Mouse (Mus musculus) heart, postnatal 4 days (tissue): ENCODE data around the gene Grsf1. TPM values are rescaled to one million over a fixed set of nuclear protein-coding genes. Genes with fewer than 3 reads are reported as not detected.
A peak's percentile ranks its signal among the peaks of the same experiment; 100 is the strongest.

ENCODE experiments used
- DNase-seq: peaks from one replicate; pipeline ENCODE4 v3.0.0; 2021
- total RNA-seq, 2 experiments: library from RNA; stranded (reverse); gene quantifications; 2 replicates each; pipeline ENCODE4 v1.2.3; 2021

The Grsf1 gene
- total RNA-seq: 100 to 1,000 TPM; 180 to 186 TPM

DNA sequence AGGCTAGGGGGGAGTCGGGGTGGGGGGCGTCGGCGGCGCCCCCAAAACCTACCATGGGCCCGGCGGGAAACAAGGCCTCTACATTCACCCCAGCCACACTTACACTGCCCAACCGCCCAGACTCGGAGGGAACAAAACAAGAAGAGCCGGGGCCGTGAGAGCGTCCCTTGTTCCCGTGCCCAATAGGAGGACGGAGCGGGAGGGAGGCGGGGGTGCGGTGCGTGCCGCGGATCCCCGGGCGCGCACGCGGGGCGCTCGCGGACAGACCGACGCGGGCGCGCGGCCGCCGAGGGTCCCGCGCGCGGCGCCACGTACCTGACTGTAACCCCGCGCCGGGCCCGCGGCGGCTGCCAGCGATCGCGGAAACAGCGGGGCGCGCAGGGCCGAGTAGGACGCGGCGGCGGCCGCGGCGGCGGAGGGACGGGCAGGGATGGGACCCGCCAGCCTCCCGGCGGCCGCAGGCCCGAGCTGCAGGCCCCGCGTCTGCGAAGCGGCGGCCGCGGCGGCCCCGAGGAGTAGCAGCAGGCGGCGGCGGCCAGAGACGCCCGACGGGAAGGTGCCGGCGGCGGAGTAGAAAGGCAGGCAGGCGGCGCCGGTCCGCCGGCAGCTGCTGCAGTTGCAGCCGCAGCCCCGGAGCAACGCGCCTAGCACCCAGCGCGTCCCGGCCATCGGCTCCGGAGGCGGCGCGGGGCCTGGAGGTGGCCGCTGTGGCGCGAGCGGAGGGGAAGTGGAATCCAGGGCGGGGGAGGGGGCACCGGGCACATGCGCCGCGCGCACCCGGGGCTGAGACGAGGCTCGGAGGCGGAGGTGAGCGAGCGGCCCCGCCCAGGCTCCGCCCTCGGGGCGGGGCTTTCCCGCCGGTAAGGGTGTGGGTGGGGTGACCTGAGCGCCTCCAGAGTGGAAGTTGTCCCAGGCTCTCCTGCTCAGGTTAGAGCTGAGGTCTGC, at the start of gene Grsf1:
Grsf1 (minus strand) TSS at position 729 of the 945 bp plus-strand sequence.
- peak; percentile 93 for DNase-seq

DNA sequence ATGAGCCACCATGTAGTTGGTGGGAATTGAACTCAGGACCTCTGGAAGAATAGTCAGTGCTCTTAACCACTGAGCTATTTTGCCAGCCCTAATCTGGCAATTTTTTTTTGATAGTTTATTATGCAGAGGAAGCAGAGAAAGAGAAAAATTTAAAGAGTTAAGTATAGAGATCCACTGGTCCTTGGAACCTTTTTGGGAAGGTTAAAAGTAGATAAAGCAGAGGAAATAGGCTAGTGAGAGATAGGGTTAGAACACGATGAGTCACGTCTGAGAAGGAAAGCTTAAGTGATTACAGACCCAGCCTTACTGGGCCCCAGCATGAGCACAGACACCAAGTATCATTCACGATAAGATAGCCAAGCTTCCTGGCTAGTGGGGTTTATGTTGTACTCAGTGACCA, 48.1 kb upstream of the Grsf1 start:
- no peak for DNase-seq

DNA sequence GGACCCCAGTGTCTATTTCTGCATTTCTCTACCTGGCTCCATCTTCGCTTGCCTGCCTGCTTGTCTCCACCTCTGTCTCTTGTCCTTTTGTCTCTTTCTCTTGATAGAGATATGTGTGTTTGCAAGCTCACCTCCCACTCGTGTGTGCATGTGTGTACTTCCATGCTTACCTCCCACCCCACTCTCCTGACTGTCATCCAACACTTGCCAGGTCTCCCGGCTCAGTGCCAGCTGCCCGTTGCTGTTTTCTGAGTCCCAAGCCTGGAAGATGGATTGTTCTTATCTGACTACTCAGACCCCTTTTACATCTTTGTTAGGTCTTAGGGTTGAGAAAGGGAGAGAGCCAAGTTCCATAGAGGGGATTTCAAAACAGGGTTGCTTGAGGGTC, 46.2 kb upstream of the Grsf1 start:
- peak; percentile 60 for DNase-seq

DNA sequence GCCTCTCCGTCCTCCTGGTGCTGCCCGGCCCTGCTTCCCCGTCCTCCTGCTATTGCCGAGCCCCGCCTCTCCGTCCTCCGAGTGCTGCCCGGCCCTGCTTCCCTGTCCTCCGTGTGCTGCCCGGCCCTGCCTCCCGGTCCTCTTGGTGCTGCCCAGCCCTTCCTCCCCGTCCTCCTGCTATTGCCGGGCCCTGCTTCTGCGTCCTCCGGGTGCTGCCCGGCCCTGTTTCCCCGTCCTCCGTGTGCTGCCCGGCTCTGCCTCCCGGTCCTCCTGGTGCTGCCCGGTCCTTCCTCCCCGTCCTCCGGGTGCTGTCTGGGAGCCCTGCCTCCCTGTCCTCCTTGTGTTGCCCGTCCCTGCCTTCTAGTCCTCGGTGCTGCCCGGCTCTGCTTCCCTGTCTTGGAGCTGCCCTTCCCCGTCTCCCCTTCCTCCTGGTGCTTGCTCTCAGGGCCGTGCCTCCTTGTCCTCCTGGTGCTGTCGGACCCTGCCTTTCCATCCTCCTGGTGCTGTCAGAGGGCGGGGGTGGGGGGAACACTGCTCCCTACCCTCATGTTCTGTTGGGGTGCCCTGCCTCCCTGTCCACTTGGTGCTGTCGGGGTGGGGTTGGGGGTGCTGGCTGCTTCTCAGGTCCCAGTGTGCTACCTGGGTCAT, 45.7 kb upstream of the Grsf1 start:
- peak; percentile 36 for DNase-seq

DNA sequence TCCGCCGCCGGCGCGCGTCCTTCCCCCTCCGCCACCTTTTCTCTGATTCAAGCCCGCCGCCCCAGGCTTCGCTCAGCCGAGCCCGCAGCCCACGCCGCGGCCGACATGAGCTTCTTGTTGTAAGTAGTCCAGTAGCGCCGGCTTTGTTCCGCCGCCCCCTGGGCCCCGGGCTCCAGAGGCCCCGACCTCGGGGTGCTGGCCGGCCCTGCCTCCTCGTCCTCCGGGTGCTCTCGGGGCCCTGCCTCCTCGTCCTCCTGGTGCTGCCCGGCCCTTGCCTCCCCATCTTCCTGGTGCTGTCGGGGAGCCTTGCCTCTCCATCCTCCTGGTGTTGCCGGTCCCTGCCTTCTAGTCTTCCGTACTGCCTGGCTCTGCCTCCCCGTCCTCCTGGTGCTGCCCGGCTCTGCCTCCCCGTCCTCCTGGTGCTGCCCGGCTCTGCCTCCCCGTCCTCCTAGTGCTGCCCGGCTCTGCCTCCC, 45.1 kb upstream of the Grsf1 start:
- no peak for DNase-seq

DNA sequence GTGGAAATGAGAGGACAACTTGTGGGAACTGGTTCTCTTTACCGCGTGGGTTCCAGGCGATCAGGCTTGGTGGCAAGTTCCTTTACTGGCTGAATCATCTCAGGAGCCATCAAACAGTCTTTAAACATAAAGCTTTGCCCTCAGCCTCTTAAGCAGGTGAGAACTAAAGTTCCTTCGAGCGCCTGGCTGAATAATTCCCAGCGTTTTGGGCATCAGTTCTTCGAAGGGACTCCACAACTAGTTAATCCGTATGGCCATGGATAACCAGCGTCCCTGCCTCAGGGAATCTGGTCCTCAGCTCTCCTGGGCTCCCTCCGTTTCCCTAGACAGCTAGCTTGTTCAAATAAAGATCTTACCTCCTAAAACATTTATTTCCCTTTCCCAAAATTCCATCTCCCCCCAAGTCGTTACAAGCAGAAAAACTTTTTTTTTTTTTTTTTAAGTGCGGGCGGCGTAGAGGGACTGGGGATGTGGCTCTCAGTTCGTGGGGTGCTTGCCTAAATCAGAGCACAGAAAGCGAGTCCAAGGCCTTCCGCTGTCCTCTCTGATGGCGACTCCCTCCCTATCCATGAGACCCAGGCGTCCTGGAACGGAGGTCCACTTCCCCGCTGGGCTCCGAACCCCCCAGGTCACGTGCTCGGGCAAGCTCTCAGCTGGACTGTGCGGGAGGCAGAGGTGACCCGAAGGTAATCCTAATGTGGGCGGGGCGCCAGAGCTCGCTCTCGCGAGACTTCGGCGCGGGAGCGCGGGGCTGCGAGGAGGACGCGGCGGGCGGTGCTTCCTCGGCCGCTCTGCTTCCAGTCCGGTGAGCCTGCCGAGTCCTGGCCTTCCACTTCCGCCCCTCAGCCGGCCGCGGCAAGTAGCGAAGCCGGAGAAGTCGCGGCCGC, 44.4 kb upstream of the Grsf1 start, which contains the start of gene Mob1b:
Mob1b (plus strand) TSS at position 740 of the 887 bp plus-strand sequence.
- DNase-seq: peak; percentile 99

DNA sequence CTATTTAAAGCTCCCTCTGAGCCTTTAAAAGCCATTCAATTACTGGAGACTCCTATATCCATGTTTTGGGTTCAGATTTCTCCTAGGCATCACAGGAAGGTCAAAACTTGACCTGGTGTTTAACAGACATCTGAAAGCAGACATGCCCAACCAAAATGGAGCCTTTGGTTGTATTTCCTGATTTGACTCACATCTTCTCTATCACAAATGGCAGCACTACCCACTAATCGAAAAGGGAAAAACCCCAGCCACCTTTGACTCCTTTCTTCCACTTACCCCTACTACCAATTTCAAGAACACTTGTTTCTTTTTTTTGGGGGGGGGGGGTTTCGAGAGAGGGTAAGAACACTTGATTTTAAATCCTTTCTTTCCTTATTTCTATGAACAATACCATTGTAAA, 41.0 kb upstream of the Grsf1 start:
- no peak for DNase-seq

DNA sequence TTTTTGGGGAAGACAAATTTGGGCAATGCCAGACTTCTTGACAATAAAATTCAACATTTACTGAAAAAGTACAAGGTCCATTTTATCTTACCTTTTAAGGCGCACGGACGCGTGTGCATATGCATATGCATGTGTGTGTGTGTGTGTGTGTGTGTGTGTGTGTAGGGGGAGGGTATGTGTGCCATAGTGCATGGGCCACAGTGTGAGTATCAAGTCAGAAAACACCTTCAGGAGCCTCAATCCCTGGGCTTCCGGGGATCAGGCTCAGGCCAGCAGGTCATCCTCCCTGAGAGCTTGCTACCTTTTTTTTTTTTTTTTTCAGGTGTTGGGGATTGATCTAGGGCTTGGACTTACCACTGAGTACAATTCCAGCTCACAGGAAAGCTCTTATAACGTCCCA, 36.4 kb upstream of the Grsf1 start:
- no peak for DNase-seq

DNA sequence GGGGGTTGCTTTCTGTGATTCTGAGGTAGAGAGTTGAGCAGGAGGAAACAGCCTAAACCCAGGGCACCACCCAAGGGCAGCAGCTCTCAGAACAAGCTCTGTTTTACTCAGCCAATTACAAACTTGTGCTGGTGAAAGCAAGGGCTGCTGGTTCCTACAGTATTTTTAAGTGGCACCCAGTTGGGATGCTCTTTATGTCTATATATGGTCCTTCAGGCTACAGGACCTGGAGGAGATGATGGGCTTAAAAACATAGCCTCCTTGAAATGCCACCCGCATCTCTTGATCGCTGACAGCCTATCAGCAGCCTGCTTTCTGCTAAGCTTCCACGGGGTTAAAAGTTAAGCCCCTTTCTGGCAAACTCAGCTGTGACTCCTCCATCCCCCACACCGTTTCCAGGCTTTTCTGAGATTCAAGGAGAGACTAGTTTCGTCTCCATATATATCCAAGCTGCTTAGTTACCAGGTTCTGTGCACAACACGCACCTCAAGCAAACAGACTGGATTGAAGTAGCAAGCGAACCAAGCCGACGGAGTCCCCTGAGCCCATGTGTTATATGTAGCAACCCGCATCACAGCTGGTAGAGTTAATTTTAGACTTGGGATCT, 35.8 kb upstream of the Grsf1 start:
- DNase-seq: peak; percentile 49

DNA sequence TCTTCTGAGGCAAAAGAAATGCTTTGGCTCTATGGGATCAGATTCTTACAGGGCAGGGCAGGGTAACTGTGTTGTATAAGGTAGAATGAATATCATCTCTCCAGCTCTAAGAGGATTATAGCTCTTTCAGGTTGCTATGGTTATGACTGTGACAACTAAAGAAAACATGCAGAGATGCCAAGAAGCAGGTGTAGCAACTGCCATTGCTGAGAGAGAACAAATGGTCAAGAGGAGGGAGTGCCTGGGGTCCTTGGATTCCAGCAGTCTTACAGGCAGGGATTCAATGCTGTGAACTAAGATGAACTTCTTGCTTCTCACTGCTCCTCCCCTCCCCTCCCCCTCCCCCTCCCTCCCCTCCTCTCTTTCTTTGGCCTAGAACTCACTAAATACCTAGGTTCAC, 35.2 kb upstream of the Grsf1 start:
- no peak for DNase-seq

DNA sequence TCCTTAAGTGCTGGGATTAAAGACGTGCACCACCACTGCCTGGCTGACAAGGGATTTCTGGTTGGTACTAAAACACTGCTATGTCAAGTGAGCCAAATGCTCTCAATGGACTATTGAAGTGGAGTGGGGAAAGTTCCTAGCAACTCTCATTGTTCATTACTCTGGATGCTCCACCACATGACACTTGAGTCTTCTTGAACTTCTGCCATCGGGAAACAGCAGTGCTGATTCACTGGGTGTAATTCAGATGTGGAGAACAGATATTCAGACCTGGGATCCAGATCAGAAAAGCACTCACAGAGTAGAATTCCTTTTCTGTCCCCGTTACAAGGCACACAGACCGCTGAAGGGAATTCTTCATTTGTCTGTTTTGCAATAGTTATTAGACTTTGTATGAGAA, 27.6 kb upstream of the Grsf1 start:
- no peak for DNase-seq

DNA sequence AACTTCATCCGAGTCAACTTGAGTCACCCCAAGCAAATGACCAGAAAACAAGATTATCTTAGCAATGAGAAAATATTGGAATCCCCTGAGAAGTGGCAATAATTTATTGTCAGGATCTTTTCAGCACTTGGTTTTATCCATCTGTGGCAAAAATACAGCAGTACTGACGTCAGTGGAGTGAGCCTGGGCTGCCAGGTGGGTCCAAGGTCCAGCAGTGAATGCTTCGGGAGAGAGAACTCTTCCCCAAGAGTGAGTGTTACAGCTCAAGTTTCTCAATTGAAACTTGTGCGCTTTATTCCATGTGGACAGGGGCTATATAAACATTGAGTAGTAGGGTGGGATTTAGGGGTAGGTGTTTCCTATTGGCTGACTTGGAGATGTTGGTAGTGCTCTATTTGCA, 26.1 kb upstream of the Grsf1 start:
- DNase-seq: no peak

DNA sequence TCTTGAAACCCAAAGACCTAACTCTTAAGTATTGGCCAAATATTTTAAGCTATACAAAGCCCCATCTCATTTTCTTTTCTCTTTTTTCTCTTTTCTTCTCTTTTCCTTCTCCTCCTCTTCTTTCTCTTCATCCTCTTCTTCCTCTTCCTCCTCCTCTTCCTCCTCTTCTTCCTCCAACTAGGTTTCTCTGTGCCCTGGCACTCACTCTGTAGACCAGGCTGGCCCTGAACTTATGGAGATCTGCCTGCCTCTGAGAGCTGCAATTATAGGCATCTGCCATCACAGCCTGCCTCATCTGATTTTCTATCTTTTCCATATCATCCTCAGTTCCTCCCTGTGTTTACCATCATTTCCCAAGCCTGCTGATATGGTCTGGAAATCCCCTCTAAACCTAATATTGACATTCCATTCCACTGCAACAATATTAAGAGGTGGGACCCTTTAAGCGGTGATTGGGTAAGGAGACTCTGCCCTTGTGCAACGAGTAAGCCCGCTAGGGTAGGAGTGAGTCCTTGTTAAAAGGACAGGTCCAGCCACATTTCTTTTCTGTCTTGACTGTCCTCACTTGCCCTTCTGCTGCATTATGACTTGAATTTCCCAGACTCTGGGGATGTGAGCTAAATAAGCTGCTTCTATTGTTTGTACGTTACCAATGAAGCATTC, 23.4 kb upstream of the Grsf1 start:
- no peak for DNase-seq

DNA sequence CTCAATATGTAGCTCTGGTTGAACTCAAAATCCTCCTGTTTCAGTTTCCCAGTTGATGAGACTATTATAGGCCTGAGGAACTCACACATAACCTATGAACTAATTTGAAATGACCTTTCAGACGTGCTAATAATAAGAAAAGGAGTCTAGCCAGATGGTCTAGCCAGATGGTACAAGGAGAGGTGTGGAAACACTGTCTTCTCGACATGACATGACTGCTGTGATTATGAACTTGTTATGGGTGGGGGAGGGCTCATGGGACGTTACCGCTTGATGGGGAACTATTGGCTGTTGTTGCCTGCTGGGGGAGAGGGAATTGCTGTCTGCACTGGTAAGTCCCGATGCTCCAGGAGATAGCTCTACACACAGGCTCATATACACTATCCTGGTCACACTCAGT, 21.3 kb upstream of the Grsf1 start:
- no peak for DNase-seq

DNA sequence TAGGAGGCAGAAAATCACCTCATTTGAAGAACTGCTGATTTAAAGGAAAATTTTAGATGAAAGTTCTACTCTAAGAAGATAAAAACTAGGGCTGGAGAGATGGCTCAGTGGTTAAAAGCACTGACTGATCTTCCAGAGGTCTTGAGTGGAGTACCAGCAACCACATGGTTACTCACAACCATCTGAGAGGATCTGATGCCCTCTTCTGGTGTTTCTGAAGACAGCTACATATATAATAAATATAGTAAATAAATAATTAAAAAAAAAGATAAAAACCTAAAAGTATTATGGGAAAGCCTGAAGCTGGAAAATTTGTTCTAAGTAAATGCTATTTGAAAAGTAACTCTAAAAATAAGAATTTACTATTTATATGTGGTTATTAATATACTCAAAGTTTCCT, 17.1 kb upstream of the Grsf1 start:
- DNase-seq: no peak

DNA sequence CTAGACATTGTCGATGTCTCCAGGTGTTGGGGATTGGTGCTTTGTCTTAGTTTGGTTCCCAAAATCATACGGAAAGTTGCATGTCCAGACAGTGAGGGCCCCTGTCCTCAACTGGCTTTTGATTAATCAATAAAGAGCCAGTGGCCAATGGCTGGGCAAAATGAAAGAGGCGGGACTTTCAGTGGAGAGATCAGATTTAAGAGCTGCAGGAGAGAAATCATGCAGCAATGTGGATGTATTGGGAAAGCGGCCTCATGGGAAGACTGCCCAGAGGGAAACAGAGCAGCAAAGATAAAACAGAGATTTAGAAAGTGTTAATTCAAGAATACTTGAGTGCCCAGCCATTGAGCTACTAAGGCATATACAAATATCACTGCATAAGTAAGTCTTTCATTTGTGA, 16.6 kb upstream of the Grsf1 start:
- no peak for DNase-seq

DNA sequence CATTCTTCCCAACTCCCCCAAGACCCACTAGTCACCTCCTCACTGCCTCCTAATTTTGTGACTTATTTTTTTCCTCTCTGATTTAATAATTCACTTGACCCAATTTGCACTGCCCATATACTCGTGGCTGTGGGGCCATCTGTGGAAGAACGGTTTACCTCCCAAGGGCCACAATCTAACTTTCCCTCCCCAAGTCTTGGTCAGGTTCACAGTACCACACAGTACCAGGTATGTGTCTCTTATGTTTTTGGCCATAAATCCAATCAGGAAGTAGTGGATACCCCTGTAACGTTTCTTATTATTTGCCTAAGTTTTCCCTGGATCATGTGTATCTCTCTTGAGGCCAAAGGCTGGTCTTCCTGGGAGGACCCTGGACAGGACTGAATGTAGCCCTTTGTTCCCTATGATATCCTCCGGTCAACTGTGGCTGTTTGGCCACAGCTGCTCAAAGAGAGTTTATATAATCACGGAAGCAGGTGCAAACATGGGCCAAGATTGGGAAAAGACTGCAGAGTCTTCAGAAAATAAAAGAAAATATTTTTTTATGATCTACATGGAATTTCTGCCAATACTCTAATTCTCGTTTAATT, 15.6 kb upstream of the Grsf1 start:
- no peak for DNase-seq

DNA sequence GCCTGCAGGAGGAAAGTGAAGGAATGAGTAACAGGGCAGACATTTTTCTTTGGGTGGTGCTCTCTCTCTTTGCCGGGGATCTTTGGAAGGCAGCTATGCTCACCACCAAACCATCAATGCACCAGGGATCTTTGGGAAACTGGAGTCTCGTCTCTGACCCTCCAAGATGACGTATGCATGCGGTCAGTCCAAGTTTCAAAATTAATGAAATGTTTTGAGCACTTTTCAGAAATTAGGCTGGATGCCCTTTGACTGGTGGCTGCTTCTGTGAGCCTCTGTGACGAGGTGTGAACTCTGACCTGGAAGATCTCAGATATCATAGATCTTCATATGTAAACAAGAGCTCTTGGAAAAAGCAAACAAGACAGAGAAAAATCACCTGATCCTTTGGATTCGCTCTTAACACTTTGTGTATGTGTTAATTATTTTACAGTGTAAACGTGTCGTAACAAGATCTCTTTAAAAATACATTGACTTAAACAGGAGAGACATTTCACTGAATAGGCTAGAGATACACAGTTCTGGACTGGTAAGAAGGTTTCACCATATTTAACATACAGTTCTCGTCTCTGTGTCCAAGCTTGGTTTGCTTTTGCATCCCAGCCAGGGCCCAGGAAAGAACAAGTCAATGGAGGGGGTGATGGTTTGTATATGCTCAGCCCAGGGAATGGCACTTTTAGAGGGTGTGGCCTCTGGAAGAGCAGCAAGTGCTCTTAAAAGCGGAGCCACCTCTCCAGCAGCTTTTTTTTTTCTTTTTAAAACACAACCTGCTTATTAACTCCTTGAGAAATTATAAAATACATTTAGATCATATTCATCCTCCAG, 14.9 kb upstream of the Grsf1 start:
- no peak for DNase-seq

DNA sequence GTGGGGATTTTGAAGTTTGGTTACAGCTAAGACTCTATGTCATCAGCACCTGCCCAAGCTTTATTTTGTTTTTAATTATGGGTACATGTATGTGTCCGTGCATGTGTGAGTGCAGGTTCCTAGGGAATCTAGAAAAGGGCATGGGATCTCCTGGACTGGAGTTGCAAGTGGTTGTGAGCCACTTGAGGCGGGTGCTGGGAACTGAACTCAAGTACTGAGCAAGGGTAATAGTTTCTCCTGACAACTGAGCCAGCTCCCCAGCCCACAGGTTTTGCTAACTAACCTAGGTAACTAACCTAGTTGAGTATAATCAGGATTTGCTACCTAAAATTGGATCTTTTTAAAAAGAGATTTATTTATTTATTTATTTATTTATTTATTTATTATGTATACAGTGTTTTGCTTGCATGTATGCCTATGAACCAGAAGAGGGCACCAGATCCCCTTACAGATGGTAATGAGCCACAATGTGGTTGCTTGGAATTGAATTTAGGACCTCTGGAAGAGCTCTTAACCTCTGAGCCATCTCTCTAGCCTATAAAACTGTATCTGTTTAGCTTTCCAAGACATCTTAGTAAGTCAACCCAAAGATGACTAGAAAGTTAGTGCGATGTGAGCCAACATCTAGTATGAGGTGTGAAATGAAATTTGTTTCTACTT, 13.4 kb upstream of the Grsf1 start:
- no peak for DNase-seq
